Mouse (Mus musculus) kidney, postnatal 4 days (tissue): ENCODE data around the gene Crisp2.
"Not testable (repeated sequence)": the region's sequence is repeated elsewhere in the genome, so short reads cannot be mapped to it uniquely, and the experiment has no call there.

Experiments used
- DNase-seq, 2 experiments: peaks; one replicate each; pipeline ENCODE4 v3.0.0; 2021; ENCODE audit warnings: mixed read lengths in 2 of 2

Gene Crisp2

DNA sequence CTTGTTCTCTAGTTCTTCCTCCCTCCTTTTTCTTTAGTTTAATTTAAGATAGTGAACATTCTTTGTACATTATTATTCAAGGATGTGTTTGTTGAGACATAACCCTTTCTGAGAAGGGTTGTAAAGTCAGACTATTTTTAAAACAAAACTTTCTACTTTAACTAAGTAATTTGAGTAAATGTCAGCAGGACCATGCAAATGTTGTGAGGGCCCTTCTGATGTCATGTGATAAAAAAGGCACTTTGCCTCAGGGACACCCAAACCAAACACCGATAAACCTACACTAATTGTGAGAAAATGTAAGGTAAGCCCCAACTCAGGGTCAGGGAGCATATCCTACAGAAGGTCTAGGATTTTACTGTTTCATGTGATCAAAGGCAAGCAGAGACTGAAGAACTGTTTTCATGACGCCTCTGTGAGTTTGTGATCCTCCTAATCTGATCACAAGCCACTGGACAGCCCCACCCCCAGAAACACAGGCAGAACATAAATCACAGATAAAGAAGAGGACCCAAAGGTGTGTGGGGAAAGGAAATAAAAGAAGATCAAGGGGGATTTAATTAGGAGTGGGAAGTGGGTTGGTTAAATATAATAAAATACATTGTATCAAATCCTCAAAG, at the start of gene Crisp2:
TSS of gene Crisp2 (minus strand) at position 51 of the 620 bp plus-strand sequence.
- no peak for DNase-seq

DNA sequence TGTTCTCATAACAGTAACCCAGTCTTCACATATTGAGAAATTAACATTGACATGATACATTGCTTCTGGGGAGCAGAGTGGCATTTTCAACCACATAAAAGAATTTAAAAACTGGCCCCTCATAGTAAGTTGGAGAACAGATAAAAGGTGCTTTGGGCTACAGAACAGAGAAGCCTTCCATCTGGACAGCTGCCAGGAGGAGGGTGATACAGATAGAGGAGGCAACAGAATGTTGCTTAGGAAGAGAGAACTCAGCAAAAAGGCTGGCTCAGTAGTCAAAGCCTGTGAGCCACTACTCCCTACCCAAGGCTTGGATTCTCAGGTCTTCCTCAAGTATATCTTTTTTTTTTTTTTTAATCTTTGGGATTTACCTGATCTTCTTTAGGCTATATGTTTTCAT, 48.3 kb upstream of the Crisp2 start:
- DNase-seq, result no peak

DNA sequence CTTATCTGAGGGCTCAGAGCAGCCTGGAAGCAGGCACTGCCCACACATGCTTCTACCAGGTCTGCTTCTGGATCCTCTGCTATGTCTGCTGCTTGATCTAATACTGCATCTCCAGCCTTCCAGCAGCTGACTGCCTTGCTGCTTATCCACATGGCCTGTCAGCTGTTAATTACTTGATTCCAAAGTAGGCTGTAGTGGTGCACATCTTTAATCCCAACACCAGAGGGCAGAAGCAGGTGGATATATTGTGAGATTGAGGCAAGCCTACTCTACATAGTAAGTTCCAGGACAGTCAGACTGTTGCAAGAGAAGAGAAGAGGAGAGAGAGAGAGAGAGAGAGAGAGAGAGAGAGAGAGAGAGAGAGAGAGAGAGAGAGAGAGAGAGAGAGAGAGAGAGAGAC, 30.5 kb upstream of the Crisp2 start:
- DNase-seq, result peak; percentile 12

DNA sequence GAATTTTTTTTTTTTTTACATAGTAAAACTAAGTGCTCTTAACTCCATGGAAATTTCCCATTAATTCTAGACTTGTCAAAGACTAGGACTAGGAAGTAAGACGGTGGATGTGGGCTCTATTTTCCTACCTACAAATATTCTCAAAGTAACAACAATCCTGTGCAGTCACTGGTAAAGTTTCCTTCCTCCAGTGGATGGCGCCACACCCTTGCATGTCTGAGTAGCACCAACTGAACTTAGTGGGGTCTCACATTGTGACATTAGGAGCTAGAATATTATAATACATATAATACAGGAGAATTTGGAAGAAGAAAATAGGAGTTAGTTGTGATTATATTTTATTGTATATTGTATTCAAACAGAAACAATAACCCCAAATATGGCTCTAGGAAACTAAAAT, 25.1 kb upstream of the Crisp2 start:
- peak; percentile 9 to 10 for DNase-seq

DNA sequence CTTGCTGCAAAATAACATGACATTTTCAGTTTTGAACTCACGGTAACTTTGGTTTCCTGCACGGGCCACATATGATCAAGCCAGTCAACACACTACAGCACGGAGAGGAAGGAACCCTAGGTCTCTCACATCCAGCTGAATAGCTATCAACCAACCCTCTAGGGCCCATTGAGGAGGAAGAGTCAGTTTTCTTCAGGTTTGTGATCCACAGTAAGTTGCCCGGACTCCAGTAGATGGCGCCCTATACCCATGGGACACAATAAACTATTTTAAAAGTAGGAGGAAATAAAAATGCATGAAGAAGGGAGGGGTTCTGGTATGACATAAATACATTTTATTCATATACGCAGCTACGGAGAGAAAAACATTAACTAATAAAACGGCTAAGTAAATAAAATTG, 17.7 kb upstream of the Crisp2 start:
- peak; percentile 56 to 61 for DNase-seq

DNA sequence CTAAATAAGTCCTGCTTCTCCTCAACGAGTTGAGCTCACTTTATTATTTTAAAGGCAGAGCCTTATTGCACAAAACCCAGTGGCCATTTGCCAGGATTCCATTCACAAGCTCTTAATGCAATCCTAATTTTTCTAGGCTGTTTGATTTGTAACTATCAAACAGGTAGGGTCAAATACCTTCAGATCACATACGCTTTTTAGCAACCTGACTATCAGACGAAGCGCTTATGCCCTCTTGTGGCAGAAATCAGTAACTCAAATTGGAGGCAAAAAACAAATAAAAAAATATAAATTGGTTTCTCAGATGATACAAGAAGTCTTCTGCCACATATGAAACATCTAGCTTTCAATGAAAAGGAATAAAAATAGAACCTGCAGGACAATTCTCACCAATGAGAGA, 17.0 kb upstream of the Crisp2 start:
- DNase-seq, result no peak

DNA sequence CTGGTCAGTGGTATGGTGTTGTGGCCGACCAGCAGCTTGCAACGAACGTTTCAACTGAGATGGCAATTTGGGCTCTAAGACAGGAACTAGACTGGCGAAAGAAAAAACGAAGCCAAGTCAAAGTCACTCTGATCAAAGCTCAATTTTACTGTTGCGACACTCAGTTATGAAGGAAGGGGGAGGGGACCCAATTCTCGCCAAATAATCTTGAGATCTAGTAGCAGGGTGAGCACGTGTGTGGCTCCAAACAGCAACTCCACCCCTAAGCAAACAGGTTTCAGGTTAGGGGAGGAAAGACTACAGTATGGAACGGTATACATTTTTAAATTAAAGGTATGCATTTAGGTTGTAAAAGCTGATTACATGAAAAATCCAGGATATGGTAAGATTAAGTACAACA, 14.7 kb upstream of the Crisp2 start:
- DNase-seq, result no peak

DNA sequence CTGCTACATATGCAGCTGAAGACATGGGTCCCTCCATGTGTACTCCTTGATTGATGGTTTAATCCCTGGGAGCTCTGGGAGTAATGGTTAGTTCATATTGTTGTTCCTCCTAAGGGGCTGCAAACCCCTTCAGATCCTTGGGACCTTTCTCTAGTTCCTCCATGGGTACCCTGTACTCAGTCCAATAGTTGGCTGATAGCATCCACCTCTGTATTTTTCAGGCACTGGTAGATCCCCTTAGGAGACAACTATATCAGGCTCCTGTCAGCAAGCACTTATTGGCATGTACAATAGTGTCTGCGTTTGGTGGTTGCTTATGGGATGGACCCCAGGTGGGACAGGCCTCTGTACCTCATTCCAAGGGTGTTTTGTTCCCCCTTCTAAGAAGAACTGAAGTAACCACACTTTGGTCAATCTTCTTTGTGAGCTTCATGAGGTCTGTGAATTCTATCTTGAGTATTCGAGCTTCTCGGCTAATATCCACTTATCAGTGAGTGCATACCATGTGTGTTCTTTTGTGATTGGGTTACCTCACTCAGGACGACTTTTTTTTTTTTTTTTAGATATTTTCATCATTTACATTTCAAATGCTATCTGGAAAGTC, 10.6 kb upstream of the Crisp2 start:
- no peak for DNase-seq

DNA sequence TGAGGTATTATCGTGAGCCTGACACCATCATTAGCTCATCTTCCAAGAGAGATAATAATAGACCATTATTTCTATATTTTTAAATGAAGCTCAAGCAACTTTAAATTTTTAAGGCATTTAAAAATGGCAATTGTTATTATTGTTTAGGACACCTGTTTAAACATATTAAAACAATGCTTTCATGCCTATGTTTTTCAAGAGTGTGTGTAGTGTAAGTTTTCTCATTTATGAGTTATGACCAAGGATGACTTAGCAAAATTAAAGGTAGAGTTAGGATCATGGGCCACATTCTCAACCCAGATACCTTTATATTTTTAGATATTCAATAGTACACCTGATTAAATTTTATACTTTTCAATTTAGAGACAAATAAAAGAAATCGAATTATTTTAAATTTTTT, 5.5 kb upstream of the Crisp2 start:
- no peak for DNase-seq

DNA sequence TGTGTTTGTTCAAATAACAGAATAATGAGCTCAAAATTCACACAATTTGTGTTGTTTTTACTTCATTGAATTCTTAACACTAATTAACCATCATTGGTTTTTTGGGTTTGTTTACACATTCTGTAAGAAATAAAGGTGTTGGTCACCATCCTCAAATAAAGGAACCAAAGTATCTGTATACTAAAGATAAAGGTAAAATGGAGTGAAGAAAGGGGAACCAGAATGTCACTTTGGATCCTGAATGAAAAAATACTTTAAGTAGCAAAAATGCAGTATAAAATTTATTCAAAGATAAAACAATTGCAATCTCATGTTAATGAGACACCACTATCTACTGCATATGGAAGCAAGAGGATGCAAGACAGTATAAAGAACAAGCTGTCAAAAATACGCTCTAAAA, 4.8 kb upstream of the Crisp2 start:
- no peak for DNase-seq

DNA sequence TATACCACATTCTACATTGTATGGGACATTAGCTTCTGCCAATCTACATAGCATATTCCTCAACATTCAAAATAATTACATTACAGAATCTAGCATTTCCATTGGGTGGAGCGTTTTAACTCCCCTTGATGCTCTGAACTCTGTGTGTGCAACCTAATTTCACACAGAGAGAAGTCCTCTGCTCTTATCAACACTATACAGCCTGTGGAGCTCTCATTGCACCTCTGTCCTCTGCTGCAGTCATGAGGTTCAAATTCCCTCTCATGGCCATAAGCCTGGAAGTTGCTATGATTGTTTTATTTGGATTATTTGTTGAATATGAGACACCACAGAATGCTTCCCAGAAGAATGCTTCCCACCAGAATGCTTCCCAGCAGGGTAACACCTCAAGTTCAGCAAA, 4.1 kb upstream of the Crisp2 start, which contains the start of gene Rhag:
TSS of gene Rhag (plus strand) at position 193 of the 400 bp plus-strand sequence.
- DNase-seq, result no peak

DNA sequence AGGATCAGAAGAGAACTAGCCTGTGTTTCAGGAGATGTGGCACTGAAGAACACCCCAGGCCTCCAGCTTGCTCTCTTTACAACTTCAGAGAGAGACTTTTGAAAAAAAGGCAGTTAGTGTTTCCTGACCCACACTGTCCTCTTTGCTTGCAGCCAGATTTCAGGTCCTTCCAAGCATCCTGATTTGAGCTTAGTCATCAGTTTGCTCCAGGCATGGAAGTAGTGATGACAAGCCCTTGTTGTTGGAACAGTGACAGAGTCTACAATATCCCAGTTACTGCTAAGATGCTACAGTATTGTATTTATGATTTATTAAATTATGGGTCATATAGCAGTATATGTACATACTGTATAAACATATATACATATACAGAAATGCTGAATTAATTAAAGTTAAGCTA, 1.3 kb upstream of the Crisp2 start:
- DNase-seq, result no peak

DNA sequence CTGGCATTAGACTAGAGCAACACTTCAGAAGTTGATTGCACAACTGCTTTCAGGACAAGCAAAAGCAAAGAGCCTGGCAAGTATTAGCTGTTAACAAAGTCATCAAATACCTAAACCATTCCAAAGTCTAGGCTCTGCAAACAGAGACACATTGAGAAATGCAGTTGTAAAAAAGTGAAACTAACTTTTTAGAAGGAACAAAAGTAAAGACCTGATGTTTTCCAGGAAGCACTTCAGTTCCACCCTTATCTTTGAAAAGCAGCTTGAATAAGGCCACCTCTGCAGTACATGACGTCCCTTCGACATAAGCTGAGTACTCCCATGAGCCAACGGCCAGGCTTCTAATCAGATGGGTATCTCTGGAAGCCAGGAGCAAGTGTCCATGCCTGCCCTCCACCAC, 253 bp downstream of the Crisp2 start:
- no peak for DNase-seq

DNA sequence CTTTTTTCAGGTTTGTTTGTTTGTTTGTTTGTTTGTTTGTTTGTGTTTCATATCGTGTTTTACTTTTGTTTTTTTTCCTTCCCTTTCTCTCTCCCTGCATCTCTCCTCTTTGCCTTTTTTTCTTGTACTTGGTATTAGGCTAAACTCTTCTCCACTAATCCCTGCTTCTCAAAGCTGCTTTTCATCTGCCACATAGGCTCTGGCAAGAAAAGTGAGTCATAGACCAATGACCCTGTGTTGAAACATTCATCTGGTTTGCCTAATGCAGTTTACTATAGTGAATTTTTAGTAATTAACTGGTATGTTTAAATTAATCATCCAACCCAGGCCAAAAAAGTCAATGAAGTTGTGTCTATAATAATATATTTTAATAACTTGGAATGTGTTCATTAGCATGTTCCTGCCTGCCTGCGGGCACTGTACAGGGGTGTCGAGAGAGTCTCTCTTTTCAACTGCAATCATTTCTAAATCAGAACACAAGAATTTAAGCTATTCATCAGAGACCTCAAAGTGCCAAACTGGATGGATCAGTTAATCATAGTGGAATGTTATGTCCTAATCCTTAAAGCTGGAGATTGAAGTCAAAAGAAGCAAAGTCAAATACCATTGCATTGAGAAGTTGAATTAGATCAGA, 4.0 kb downstream of the Crisp2 start:
- DNase-seq, result no peak

DNA sequence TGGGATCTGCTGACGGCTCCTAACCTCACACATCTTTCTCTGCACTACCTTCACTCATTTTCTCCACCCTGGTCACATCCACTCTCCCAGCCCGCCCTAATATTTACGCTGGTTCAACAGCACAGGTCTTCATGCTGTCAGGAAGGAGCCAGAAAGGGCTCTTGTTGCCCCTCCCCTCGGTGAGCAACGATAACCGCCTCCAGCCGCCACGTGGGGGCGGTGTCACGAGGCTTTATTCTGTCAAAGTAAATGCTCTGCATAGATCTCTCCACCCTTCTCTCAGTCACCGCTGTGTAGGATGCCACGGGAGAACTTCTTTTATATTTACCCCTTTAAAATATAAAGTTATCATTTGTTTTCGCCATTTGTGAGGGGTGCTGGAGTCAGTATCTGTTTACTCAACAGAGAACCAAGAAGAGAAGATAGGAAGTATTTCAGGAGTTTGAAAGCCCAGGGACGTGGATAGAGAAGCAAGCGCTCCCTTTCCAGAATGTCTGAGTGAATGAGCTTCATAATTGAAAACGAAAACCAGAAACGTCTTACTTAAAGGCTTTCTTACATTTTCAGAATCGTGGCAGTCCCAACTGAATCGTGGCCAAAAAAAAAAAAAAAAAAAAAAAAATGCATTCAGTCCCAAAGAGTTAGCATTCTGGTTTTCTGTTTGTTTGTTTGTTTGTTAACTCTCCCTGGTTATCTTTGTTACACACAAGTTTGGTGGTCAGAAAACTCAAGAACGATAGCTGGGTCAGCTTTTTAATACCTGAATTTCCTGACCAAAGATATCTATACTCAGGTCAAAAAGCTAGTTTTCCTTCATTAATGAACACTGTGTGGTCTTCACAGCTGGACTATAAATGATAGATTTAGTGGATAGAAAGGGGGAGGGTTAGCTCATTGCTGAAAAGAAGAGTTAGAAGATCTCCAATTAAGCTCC, 12.6 kb downstream of the Crisp2 start:
- peak; percentile 25 for DNase-seq

DNA sequence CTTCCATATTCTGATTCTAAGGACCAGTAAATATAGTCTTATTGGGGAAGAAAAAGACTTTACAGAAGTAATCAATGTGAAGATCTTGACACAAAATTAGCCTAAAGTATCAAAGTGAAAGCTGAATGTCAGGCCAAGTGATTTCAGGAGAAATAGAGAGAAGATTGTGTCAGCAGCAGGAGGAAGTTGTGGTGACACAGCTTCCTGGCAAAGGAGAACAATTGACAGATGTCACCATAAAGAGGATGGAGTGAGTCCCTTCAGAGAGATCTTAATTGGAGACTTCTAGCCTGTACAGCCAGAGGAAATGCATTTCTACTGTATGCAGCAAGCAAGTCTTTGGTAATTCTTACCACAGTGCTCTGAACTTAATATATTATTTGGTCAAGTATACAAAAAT, 16.9 kb downstream of the Crisp2 start:
- DNase-seq, result no peak

DNA sequence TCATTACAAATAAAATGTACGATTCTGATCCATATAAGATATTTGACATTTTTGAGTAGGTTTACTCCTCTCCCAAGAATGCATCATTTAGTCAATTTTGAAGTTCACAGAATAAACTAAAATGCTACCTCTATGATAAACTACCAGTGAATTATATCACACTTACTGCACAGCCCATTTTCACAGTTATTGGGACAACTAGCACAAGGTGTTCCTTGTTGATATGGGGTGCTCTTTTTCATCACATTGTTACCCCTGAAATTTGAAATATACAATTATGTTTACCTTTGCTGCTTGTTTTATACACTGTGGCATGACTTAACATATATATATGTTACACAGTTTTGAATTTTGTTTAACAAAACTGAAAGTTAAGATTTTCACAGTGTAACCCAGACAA, 39.7 kb downstream of the Crisp2 start:
- DNase-seq, result no peak

DNA sequence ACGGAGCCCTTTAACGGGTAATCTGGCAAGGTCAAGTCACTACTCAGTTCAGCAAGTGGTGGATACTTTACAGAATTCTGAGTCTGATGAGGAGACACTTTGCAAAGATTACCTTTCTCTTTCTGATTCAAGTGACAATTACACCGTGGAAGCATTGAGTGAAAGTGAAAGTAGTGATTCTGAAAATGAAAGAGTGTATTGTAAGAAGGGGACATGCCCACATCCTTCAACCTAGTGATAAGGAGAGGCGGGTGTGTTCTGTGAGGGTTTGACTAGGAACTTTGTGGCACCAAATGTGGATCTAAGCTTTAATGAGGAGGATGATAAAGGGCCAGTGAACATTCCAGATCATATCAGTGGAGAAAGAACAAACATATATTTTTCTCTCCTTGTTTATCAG, 43.1 kb downstream of the Crisp2 start:
- DNase-seq, result no peak

DNA sequence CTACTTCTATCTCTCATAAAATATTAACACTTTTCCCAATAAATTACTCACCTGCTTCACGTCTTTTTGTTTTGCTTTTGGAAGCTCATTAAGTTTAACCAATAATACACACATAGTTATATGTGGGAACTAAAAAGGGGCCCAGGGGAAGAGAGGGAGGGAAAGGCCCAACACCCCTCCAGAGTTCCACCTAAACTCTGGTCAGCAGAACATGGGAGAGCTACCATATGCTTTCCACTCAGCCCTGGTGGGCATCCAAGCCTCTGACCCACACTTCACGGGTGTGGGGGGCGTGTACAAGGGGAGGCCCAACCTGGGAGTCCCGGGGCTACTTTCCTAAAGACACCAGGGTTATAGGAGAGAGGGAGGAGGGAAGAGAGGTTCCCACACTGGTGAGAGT, 75.1 kb downstream of the Crisp2 start:
- DNase-seq, result no peak

DNA sequence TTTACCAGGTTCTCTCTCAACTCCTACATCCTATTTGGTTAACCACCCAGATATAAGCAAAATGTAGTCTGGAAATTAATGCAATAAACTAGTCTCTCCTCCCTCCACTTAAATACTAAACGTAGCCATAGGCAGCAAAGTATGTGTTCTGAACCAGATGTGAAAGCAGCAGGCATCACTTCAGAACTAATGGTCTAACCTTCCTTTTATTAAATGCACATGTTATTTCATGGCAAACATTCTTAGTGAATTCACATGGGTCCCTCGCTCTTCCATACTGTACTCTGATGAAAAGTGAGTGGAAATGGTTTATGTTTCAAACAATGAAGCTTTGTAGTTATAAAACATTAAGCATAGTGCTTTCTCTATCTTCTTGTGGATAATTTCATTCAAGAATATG, 75.5 kb downstream of the Crisp2 start:
- no peak for DNase-seq

DNA sequence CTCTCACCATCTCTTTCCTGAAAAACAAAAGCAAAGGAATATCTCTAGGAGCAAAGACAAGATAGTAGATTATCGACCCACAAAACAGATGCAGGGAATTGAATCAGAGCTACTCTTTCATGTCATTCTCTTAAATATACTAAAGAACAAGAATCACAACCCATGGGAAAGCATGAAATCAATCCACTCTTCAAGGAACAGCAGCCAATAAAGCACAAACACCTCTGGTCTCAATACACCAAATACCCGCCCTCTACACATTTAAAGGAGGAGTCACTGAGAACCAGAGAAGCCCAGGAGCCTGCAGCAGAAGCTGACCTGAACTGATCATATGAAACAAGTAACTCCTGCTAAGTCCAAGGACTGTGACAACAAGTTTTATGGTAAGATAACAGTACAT, 80.0 kb downstream of the Crisp2 start, which contains the start of gene Esp1:
TSS of gene Esp1 (plus strand) at position 301 of the 400 bp plus-strand sequence.
- DNase-seq, result no peak

DNA sequence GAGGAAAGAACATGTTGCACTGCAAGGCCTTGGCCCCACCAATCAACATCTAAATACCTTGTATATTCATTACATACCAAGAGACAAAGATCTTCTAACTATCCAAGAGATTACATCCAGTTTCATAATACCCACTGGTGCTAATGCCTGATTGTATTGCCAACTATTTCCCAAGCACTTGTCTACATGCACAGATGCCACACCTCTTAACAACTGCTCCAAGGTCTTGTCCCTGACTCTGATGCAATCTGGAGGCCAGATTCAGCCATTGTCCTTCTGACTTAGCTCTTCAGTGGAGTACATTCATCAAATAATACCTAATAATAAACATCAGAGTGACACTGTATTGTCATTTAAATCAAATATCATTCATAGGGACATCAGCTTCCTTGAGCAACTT, 89.7 kb downstream of the Crisp2 start:
- DNase-seq, result not testable (repeated sequence)

DNA sequence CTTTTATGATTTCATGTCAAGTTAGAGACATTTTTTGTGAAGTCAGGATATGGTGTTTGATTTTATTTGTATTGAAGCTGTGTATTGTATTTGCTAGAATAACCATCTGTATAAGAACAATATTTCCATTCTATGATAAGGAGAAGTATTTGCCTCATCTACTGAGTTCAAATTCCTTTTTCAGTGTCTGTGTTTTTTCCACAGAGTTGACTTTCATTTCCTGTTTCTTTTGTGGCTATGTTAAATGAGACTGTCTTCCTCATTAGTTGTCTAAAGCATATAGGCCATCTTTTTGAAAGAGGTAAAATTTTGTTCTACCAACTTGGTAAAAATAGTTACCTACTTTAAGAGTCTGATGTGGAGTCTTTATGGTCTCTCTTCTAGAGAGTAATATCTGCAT, 90.5 kb downstream of the Crisp2 start:
- DNase-seq, result no peak
